Mouse (Mus musculus) lung, adult 2 months (tissue): ENCODE measurements at regions not wholly inside any gene's neighbourhood (a gene's known extent, or its start where the extent isn't known, plus 50 kb on each side); places are given as distances from the start of the nearest gene placed in this dataset.

Experiments
- DNase-seq: peaks from one replicate; pipeline ENCODE4 v3.0.0; 2022
- H3K4me1 ChIP-seq: fragments of 200-500 bp; 2 replicates; pipeline ENCODE4 v1.6.1; 2011; ENCODE audit warnings: low read length; ENCODE audit not compliant: control insufficient read depth, insufficient read depth
- H3K4me3 ChIP-seq: fragments of 200-500 bp; replicated peaks from 2 replicates; pipeline ENCODE3; 2011; ENCODE audit warnings: low read depth, mild to moderate bottlenecking, control low read depth, low read length; ENCODE audit errors: extremely low read depth
- CTCF ChIP-seq: fragments of 200-500 bp; IDR thresholded peaks from 2 replicates; pipeline ENCODE4 v1.5.1; 2011; ENCODE audit warnings: mild to moderate bottlenecking, low read length, control low read depth; ENCODE audit not compliant: insufficient read depth
- POLR2A ChIP-seq: fragments of 200-500 bp; IDR thresholded peaks from 2 replicates; pipeline ENCODE4 v1.6.1; 2011; ENCODE audit warnings: low read depth, mild to moderate bottlenecking, control low read depth, low read length, borderline replicate concordance; ENCODE audit errors: extremely low read depth
- WGBS: fragments of 180-500 bp; shearing (Covaris S2); methylation state at CpG from one replicate; pipeline ENCODE4 v1.1.7; 2018; 5-methylcytosine and 5-hydroxymethylcytosine counted together

DNA sequence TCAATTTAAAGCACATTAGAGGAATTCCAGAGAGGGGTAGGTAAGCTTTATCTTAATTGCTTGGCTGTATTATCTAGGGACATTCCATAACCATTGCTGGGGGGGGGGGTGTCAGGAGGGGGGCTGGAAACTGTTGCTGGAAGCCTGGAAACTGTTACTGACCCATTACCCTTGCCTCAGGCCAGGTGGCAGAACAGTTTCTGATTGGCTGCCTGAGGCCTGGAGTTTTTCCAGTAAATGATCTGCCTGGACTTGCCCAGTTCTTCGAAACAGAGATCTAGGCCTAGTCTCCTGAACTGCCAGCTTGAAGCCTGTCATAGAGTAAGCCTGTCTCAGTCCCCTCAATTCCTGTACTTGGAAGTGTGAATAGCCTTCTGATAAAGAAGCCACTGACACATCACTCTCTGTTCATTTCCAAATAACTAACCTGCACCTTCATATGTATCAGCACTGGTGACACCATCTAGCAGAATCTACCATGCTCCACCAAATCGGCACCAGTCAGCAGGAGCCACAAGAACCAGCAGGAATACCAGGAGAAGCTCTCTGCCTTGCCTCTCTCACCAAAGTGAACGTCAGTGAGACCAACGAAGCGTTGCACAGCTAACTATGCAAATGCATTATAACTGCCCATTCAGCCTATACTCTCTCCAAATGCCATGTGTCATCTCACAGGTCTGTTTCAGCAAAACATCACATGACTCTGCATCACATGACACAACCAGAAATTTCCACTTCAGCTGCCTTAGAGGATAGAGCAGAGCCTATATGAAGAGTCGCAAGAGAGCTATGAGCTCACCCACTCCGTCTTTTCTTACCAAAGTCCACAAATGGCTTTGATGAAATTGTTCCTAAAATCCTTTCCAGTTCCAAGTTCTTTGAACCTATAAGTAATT lies 200.7 kb downstream of the Sp3 start:
- Histone ChIP-seq H3K4me3 (no peak overlapping the region), H3K4me1 (no peaks in the 10 kb centered on the region)
- TF ChIP-seq POLR2A (no peak), CTCF (no peak)
- no peak for DNase-seq
- WGBS = 89% methylated on average over 7 of the region's 7 CpGs

DNA sequence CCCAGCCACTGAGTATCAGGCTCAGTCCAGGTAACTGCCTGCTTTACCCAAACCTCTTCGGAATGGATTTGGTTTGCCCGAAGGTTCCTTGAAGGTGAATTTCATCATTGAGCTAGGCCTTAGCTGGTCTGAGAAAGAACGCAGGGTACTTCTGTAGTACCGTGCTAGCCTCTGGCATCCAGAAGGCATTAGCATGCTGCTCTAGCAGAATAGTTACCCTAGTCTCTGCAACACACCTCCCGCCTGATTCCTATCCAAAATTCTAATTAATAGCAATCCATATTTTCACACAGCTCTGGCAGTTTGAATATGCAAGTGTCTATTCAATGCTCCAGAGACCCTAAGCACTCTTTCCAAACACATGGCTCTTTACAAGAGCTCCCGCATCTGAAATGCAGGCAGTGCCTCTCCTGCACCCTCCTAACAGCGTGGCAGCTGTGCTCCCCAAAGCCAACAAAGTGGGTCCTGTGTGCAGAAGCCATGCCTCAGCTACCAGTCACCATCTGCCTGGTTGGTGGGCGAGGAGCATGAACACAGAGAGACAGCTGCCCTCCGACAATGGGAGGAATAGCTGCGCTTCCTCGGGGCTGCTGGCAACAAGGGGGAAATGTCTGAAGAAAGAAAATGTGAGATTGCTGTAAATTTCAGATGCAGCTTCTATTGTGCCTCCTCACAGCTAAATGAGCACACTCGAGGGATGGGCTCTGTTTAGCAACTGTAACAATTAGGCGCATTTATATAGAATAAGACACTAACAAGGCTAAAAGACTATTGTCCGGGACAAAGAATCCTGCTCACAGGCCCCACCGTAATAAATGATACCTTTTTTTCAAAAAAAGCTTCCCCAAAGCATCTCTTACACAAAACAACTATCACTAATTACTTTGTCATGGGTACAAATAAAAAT lies 198.6 kb downstream of the Sp3 start:
- no peak for TF ChIP-seq POLR2A
- TF ChIP-seq CTCF = no peak
- Histone ChIP-seq H3K4me3 (no peak overlapping the region), H3K4me1 (no peaks in the 10 kb centered on the region)
- 80% methylated on average over 15 of the region's 15 CpGs for WGBS
- DNase-seq = no peak

DNA sequence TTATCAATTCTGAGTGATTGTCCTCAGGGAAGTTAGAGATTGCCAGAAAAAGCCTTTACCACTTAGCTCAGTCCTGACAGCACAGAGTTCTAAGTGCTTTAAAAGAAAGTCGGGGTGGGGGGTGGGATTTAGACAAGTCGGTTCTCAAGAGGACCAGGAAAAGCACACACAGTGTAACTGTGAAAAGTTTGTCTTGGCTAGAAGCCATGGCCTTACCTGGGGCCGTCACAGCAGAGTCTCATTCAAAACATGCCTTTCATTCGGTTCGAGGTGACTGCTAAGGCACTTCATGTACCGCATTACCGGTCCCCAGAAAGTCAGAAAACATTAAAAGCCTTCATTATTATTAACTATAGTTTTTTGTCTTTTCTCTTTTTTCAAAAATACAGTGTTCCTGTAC lies 197.9 kb downstream of the Sp3 start:
- Histone ChIP-seq H3K4me3 (no peak overlapping the region), H3K4me1 (no peaks in the 10 kb centered on the region)
- no peak for TF ChIP-seq CTCF
- no peak for TF ChIP-seq POLR2A
- 49% methylated on average over 7 of the region's 7 CpGs for WGBS
- peak; percentile 8 for DNase-seq

DNA sequence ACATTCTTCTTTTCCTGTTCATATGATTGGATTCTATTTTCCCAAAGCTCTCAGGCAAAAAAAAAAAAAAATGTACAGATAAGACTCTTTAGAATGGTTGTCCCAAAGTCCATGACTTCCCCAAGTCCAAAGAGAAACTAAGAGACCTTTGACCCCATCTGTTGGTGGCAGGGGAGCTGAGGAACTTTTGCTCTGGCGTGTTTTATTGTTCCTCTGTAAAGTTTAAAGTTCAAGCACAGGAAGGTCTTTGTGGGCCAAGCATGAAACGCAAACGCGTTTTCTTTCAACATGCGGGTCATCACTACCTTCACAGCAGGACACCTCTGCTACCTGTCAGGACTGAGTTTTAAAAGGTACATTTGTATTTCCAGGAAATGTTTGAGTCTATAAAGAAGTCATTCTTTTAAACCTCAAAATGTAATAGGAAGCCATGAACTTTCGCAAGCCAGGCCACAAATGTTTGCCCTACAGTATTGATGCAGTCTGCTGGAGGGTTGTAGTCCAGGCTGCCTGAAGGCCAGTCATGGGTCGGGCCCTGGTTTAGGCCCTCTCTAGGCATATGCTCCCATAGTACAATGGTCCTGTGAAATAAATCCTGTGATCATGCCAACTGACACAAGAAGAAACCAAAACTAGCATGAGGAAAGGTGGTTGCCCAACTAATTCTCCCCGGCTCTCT lies 194.7 kb downstream of the Sp3 start:
- H3K4me1 ChIP-seq = no peaks in the 10 kb centered on the region
- no peak for DNase-seq
- TF ChIP-seq POLR2A (no peak), CTCF (no peak)
- no peak overlapping the region for H3K4me3 ChIP-seq
- WGBS = 81% methylated on average over 8 of the region's 8 CpGs

DNA sequence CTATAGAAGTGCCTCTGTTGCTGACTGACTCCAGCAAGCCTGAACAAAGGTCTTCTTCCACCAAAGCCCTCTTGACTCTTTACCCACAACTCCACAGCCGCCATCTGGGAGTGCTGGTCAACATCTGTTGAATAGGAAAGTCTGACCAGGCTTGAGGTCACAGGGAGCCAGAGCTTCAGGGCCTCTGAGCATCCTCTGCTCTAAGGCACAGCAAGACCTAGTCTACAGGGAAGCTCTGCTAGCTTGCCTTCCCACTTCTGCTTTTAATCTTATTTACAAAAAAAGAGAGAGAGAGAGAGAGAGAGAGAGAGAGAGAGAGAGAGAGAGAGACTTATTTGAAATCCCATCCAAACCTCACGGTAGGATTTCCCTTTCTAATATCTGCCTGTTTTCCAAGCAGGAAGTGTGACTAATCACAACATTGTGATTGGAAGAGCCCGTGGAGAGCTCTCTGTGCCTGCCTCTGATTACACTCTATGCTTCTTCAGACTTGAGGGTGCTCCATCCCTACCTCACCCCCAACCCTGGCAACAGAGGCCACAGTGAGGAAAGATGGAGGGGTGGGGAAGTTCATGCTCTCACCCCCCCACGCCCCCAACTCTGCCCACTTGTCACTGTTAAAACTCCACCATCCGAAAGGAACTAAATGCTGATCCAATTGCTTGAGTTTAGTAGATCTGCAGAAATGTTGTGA lies 194.1 kb downstream of the Sp3 start:
- no peak for DNase-seq
- TF ChIP-seq POLR2A = no peak
- TF ChIP-seq CTCF = no peak
- Histone ChIP-seq H3K4me3 (no peak overlapping the region), H3K4me1 (no peaks in the 10 kb centered on the region)
- WGBS = 41% methylated on average over 5 of the region's 5 CpGs

DNA sequence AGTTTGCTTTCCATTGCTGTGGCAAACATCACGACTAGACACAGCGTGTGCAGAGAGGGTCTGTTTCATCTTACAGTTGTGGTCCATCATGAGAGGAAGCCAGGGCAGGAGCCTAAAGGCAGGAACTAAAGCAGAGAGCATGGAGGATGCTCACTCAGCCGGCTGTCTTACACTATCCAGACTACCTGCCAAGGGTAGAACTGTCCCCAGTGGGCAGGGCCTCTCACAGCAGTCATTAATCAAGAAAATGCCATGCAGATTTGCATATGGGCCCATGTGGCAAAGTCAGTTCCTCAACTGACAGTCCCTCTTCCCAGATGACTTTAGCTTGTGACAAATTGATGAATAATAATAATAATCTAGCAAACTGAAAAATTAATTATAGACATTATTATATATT lies 192.6 kb downstream of the Sp3 start:
- WGBS = 86% methylated on average over 3 of the region's 3 CpGs
- Histone ChIP-seq H3K4me1 (no peaks in the 10 kb centered on the region), H3K4me3 (no peak overlapping the region)
- DNase-seq = no peak
- TF ChIP-seq POLR2A = no peak
- no peak for TF ChIP-seq CTCF

DNA sequence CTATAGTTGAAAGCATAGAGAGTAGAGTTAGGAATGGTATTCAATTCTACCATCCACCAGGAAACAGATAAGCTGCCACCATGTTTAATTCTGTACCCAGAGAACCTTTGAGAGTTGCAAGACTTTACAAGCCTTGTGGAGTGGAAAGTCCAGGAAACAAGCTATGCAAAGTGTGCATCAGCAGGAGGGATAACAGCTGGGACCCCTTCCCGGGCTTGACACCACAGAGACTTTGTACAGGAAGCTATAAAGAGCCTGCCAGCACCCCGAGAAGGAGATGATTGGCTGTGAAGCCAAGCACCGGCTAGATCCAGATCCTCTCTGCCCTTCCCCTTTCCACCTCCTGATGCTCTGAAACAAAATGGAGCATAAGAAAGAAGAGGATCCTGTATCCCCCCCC lies 188.8 kb downstream of the Sp3 start:
- H3K4me1 ChIP-seq = no peaks in the 10 kb centered on the region
- H3K4me3 ChIP-seq = no peak overlapping the region
- 70% methylated on average over 3 of the region's 3 CpGs for WGBS
- no peak for DNase-seq
- TF ChIP-seq CTCF = no peak
- TF ChIP-seq POLR2A = no peak

DNA sequence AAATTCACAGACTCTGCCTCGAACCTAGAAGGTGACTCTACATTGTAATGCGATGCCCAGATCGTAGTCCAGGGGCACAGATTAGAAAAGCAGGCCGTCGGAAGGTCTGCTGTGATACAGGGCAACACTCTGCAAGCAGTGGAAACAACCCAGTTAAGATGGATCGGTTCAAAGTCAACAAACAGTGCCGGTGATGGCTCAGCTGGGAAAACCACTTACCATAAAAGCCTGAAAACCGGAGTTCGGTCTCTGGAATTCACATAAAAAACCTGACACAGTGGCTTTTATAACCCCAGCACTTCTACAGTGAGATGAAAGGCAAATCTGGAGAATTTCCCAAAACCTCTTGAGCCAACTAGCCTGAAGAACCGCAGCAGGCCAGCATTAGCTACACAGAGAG lies 186.8 kb downstream of the Sp3 start:
- no peak for DNase-seq
- TF ChIP-seq POLR2A (no peak), CTCF (no peak)
- Histone ChIP-seq H3K4me1 (no peaks in the 10 kb centered on the region), H3K4me3 (no peak overlapping the region)
- WGBS = 38% methylated on average over 10 of the region's 10 CpGs

DNA sequence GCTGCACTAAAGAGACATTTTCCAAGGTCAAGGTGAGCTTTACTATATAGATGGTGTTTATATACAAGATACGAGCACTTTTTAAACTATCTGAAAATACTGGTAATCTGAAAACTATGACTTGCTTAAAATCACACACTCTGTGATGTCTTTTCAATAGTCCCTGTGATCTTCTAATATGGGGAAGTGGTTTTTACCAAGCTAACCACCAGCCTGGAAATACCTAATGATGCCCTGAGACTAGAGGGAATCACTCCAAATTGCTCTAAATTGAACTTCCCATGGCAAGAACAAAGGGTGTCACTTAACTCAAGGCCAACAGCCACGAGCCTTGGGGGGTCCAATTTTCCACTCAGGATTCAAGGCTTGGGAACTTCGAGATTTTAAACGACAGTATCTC lies 185.7 kb downstream of the Sp3 start:
- no peak for DNase-seq
- no peak for TF ChIP-seq CTCF
- no peak for TF ChIP-seq POLR2A
- Histone ChIP-seq H3K4me3 (no peak overlapping the region), H3K4me1 (no peaks in the 10 kb centered on the region)
- WGBS = 76% methylated on average over 4 of the region's 4 CpGs
